Mouse (Mus musculus) heart, adult 2 months (tissue): ENCODE data around the gene Krt18.

Experiments
- CTCF ChIP-seq: fragments of 200-600 bp; IDR thresholded peaks from 2 replicates; pipeline ENCODE4 v1.8.1; 2022; ENCODE audit warnings: antibody characterized with exemption, mild to moderate bottlenecking, moderate library complexity
- EP300 ChIP-seq: fragments of 200-500 bp; IDR thresholded peaks from 2 replicates; pipeline ENCODE4 v1.6.1; 2011; ENCODE audit warnings: low read depth, low read length, control low read depth; ENCODE audit not compliant: insufficient read depth
- POLR2A ChIP-seq: fragments of 200-500 bp; IDR thresholded peaks from 2 replicates; pipeline ENCODE4 v1.6.1; 2011; ENCODE audit warnings: mild to moderate bottlenecking, low read depth, low read length, control low read depth; ENCODE audit not compliant: insufficient read depth

- TF ChIP-seq POLR2A (no peak), CTCF (no peak), EP300 (no peak)
These were observed 28.2 kb upstream of the Krt18 start for GRCm38 (mm10) chr15:101999676-102000335.
